Mouse (Mus musculus) cerebral cortex, adult 2 months (tissue): Measurements from ENCODE around the gene Aco1.

Experiments
- WGBS: fragments of 180-500 bp; shearing (Covaris S2); methylation state at CpG from one replicate; pipeline ENCODE4 v1.1.7; 2018; 5-methylcytosine and 5-hydroxymethylcytosine counted together

Gene Aco1

DNA sequence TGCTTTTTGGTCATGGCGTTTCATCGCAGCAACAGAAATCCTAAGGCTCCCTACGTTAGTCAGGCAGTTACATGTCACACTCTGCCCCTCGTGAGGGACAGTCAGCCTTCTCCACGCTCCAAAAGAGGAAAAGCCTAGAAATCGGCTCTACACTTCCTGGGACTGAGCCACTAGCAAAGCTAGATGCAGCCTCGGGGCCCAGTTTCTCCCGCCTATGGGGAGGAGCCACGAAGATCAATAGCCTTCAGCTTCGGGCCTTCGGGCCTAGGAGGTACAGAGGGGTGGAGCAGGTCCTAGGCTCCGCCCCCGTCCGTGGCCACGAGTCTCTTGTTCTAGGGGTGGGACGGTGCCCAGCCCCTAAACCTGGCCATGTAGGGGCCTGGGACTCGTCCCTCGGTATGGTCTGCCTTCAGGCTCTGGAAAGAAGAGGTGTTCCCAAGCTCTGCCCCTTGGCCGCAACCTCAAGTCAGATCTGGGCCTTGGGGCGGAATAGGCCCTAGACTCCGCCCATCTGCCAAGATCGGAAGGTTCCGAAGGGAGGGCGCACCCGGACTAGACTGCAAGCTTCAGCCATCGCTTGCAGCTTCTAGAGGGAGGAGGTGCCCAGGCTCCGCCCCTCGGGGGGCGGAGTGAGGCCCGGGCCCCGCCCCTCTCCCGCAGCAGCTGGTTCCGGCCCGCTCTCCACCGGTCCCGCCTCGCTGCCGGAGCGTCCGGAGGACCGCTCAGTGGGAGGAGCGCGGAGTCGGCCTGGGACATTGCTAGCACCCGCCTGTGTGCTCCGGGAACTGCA is at the start of gene Aco1:
Gene Aco1 (plus strand): TSS at position 339 of the 790 bp plus-strand sequence.
- WGBS: 0% methylated on average over 46 of the region's 46 CpGs

DNA sequence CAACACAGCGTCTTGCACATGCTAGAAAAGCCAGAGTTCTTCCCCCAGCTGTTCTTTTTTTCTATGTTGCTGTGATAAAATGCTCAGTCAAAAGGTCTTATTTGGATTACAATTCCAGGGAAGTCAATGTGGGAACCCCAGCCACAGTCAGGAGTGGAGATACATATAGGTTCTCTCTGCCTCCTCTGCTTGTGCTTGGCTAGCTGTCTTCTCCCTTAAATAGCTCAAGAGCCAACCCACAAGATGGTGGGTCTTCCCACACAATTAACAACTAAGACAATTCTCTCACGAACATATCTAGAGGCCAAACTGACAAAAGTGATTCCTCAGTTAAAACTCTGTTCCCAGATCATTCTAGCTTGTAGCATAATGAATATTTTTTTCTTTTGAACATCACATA is 47.9 kb upstream of the Aco1 start:
- 53% methylated on average over 2 of the region's 2 CpGs for WGBS

DNA sequence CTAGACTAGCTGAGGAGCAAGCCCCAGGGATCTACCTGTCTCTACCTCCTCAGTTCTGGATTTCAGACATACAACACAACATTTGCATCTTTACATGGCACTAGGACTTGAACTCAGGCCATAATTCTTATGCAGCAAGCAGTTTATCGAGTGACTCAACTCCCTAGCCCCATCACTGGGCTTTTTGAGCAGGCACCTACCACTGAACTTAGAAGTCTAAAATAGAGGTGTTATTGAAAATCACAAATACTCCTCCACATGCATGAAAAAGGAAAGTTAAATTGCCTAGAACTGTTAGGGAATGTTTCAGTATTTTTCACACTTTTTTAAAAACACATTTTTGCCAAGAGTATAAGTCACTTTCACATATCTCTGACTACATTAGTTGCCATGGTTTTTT is 39.9 kb upstream of the Aco1 start:
- WGBS: 35% methylated on average over 1 of the region's 1 CpGs

DNA sequence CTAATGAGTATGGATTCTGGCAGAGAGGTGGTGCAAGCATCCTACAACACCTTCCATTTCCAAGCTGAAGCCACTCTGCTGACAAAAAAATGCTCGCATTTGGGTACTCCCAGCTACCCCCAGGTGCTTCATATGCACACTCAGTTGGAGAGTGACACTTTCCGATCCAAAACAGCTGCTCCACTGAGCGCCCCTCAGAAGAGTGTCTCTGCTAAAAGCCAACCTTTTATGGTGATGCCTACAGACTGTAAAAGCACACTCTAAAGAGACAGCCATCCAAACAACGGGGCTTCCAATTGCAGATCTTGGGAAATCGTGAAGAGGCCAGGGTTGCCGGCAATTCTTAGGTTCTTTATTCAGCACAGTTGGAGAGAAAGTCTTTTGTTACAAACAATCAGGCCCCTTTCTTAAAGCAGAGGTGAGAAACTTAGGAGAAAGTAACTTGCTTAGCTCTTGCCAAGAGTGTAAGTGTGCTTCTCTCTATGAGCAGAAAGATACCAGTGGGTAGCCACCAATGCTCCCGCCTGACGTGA is 36.8 kb upstream of the Aco1 start:
- 33% methylated on average over 8 of the region's 8 CpGs for WGBS

DNA sequence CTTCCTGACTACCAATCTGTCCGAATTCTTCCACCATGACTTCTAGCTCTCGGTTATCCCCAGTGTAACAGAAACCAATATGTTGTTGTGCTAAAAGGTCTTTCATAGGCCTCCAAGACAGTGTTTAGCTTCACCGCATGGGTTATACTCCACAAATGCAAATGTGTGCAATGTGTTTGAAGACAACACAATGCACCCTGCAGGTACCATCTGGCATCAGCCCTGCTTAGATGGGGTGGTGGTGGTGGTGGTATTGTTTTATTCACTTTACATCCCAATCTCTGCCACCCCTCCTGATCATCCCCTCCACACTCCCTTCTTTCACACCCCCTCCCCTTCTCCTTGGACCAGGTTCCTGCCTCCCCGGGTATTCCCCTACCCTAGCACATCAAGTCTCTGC is 34.9 kb upstream of the Aco1 start:
- WGBS: 88% methylated on average over 4 of the region's 4 CpGs

DNA sequence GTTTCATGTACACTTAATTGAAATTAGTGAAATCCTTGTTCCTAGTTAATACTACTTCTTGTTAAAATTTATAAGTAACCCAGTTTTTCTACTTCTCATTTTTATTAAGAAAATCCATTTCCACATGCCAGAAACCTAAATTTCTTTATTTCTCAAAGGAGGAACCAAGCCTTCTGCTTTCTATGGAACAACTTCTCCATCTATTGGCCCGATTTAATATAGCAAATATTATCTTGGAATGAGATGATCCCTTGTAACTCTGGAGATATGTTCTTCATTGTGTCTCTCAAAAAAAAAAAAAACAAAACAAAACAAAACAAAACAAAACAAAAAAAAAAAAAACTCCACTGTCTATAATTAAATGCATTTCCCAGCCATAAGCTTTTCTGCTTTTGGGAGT is 29.7 kb upstream of the Aco1 start:
- WGBS: 55% methylated on average over 1 of the region's 1 CpGs

DNA sequence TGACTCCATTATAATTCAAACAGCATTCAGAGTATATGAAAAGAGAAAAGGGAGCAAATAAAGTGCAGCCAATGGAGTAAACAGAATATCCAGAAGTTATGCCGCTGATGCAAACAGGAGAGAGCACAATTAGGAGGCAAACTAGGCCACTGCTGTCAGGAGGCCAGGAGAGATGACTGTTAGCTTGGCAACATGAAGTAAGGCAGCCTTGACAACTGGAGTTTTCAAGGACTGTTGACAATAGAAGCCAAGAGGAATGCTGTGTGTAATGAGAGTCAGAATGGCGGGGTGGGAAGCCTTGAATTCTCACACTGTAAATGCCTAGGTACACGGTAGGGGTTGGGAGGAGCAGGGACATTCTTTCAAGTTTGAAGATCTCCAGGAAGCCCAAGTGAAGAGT is 21.7 kb upstream of the Aco1 start:
- WGBS: 73% methylated on average over 3 of the region's 3 CpGs

DNA sequence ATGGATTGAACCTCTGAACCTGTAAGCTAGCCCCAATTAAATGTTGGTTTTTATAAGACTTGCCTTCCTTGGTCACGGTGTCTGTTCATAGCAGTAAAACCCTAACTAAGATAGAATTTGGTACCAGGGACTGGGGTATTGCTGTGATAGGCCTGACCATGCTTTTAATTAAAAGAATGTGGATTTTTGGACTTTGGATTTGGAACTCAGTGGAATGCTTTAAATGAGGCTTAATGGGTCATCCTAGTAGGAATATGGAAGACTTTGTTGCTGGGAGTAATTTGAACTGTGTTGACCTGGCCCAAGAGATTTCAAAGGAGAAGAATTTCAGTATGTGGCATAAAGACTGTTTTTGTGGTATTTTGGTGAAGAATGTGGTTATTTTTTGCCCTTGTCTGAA is 20.6 kb upstream of the Aco1 start:
- WGBS: 93% methylated on average over 1 of the region's 1 CpGs

DNA sequence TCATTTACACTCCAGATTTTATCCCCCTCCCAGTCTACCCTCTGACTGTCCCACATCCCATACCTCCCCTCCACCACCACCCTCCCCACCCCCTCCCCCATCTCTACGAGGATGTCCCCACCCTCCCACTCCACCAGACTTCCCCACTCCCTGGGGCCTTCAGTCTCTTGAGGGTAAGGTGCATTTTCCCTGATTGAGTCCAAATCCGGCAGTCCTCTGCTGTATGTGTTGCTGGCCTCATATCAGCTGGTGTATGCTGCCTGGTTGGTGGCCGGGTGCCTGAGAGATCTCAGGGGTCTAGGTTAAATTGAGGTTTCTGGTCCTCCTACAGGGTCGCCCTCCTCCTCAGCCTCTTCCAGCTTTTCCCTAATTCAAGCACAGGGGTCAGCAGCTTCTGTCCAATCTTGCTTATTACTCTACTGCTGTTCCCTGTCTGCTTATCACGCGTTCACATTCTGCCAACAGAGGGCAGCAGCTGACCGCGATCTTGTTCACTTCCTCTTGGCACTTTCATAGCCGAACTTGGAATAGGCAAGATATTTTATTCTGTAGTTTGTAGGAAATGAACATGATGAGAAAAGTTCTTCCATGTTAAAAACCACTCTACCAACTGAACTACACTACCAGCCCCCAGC is 8.3 kb upstream of the Aco1 start:
- 13% methylated on average over 9 of the region's 9 CpGs for WGBS

DNA sequence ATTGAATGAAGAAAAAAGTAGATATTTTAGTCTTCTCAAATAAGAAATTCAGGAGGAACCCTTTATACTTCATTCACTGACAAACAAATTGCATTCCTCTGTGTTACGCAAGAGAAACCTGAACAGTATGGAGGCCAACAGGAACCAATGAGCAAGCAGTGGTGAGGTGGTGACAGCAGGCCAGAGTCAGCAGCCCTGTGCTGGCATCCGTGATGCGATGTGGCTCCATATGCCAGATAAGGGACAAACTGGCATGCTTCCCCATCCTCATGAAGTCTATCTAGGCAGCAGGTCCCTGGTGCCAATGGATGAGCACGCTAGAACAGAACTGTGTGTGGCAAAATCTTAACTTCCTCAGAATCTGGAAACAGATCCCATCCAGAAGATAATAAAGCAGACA is 6.4 kb upstream of the Aco1 start:
- 90% methylated on average over 4 of the region's 4 CpGs for WGBS

DNA sequence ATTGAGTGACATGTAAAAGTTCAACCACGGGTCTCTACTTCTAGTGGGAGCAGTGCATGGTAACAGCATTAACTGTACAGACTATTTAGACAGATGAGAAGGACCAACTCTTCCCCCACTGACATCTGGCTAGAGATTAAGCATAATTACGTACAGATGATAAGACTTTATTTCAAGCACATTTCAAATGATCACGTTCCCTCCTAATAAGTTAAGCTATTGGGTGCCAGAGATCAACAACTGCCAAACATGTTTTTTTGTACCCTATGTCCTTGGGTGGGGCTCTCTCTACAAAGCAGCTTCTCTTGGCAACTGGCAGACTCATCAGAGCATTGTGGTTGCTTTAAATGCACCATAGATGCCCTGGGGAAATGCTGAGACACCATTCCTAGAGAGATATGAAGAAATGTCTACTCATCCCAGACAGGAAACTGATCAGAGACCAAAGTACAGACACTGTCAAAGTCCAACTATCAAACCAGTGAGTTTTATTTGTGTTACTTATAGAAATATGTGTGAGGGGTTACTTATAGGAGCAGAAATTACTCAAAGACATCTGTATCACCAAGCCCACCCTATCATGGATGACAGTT is 3.1 kb upstream of the Aco1 start:
- 78% methylated on average over 3 of the region's 3 CpGs for WGBS

DNA sequence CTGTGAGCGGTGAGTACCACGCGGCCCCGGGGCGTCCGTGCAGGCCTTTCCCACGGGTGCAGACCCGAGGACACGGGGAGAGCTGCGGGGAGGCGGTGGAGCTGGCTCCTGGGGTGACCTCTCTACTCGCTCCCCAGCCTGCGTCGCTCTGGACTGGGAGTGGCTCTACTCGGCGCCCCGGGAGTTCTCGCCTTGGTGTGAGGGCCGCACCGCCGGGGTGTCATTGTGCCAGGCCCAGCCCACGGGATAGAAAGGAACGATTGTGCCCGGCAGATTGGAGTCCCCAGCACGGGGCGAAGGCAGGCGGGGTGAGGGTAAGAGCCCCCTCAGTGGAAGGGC is 621 bp downstream of the Aco1 start:
- under 1% methylated on average over 27 of the region's 27 CpGs for WGBS

DNA sequence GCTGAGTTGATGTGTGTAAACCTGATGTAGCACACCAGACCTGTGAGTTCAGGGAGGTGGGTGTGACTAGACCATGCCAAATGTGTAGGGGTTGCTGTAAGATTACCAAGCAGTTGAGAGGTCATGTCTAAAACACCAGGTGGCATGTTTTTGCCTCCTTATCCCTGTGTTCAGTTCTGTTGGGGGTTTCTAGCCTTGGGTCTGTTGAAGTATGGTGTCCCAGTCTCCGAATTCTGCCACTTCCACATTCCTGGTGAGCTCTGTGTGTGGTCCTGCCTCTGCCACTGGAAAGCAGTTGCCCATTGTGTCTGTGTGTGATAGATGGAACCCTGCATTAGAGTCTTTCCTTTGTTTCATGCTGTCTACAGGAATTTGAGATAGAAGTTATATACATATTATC is 1.7 kb downstream of the Aco1 start:
- WGBS: 53% methylated on average over 1 of the region's 1 CpGs

DNA sequence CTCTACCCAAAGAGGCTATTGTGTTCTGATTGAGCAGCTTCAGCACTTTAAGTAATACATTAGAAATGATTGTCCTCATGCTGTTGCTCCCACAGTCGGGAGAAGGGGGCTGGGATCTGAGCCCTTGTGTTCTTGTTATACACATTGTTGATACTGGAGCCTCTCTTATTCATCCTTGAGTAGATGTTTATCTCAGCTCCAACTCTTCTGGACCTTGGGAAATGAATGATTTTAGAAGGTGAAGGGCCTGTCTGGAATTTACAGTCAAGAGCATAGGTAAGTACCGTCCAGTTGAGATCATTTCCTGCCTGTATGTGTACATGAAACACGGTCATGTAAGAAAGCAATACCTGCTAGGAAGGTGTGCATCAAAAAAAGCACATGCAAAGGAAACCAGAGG is 2.1 kb downstream of the Aco1 start:
- 79% methylated on average over 3 of the region's 3 CpGs for WGBS

DNA sequence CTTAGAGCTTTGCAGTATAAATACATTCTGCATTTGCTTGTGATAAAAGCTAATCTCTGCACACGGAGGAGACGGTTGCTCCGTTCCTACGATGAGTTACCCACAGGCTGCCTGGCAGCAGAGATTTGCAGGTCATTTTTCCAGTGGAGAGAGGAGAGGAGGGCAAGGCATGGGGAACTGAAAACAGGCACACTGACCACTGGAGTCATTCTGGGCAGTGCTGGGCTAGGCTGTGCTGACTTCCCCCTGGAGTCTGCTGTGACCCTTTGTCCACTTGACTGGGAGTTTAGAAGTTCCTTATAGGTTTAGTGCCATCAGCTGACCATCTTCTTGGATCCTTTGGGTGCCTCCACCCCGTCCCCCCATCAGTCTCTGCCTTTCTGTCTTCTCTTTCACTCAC is 5.4 kb downstream of the Aco1 start:
- WGBS: 89% methylated on average over 5 of the region's 5 CpGs

DNA sequence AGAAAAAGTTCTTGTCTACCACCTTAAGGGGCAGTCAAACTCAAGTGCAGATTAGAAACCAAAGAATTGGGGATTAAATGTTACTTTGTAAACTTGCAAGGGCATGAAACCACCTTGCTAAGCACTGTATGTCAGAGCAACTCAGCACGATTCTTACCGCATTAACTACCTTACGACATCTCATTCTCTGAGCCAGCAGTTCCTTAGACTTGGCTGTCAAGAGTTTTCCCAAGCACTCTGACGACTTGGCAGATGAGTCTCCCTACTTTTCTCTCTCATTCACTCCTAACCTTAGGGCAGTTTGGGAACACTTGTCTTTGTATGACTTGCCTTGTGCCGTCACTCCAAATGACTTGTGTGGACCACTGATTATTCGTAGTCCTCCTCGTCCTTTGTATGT is 7.2 kb downstream of the Aco1 start:
- 88% methylated on average over 7 of the region's 7 CpGs for WGBS

DNA sequence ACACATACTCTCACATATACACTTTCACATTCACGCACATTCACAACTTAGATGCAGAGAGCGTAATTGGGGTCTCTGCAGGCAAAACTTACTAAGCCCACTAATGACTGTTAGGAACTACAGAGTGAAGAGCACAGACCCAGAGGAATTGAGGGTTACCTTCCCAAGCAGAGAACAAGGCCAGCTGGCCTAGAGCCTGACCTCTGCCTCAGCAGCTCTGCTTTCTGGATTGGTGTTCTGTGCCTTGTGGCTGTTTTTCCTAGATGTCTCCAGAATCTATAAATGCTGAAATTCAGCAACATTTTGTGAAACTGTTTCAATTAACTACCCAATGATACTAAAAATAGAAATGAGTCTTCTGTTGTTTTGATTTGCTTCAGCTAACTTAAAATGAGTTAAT is 9.9 kb downstream of the Aco1 start:
- 96% methylated on average over 2 of the region's 2 CpGs for WGBS

DNA sequence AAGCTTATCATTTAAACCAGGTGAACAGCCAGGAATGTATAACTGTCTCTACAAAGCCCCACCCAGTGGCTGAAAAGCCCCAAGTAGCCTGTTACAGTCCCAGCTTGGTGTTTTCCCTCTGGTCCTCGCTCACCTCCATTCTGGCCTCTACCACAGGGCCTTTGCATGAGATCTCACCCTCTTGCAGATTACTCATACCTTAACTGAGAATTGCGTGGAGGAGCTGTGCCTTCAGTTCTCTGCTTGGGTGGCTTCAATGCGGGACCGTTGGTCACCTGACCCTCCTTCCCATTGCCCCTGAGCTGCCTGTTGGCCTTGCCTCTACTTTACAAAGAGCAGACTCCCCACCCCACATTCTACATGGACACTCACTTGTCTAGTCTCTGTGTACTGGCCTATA is 10.6 kb downstream of the Aco1 start:
- WGBS: 98% methylated on average over 4 of the region's 4 CpGs

DNA sequence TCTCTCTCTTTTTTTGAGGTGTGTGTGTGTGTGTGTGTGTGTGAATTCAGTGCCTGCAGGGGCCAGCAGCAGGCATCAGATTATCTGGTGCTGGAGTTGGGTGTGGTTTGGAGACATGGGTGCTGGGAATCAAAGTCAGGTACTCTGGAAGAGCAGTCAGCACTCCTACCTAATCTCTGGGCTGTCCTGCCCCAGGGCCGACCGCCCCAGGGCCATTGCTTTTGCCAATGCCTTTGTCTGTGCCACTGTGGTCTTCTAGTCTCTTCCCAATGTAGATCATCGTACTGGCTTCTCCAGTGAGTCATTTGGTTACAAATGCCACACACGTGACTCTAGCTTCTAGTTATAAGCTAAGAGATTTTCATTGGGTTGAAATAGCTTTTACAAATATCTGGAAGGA is 11.9 kb downstream of the Aco1 start:
- 84% methylated on average over 4 of the region's 4 CpGs for WGBS

DNA sequence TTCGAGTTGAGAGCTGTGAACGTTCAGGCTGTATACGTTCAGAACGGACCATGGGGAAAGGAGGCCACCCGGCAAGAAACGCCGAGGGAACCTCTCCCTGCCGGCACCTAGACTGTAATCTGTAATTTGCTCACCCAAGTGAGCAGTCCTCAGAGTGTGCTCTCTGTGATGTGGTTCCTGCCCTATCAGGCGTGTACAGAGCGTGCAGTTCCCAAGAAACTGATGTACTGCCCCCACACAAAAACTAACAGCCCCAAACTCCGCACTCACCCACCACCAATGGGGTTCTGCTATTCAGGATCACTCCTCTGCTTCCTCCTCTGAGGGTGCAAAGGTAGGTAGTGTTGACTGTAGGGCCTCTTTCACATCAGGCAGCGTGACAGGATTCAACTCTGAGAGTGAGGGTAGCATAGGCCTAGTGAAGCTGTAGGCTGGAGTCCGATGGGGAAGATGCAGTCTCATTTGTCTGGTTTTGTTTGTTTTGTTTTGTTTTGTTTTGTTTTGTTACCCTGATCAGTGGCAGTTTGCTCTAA is 12.7 kb downstream of the Aco1 start:
- WGBS: 94% methylated on average over 13 of the region's 13 CpGs

DNA sequence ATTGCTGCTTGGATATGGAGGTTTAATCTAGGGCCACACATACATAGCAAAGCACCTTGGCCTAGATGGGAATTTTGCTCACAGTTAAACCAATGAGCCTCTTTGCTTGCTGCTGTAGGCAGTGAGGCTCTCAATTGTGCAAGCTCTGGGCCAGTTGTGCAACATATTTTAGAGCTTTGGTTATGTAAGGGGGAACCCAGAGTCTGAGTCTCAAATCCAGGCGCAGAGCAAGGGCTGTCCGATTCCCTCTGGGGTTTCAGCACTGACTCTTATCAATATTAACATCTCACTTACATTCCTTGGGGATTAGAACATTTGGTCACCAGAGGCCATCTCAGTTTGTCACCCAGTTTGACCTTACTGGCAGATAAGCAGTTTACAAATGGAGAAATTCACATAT is 13.3 kb downstream of the Aco1 start:
- 83% methylated on average over 2 of the region's 2 CpGs for WGBS

DNA sequence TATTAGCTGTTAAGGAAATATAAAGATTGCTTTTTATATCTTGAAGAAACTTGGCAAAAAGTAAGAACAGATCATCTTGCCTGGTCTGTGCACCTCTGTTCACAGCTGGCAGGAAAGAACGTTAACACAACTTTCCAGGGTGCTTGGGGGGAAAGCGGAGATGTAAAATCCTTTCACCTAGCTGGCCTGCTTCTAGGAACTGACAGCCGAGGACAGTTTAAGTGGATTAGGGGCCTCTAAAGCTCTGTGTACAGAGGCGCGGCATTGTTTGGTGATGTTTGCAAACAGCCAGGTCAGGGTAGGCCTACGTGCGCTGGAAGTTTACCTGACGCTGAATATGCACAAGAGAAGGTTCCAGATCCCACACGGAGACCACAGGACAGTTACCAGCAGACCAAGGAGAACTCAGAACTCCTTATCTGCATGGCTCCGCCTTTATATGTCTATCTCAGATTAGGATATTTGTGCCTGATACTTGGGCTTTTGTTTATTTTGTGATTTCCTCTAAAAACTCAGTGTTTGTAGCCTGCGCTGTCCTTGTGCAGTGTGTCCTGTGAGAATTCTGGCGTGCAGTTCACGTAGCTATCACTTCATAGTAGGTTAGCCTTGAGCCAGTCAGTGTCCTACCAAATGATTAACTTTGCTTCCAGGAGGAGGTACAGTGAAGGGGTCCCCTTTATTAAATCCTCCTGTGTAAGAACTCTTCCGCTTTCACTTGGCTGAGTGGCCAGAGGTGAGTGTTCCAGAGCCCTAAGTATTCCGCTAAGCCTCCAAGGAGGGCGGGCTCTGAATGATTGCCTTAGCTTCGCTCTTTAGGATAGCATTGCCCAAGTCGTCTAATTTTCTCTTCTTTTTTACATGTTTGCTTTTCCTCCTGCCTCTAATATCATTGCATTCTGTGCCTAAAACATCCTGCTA is 14.0 kb downstream of the Aco1 start:
- WGBS: 79% methylated on average over 18 of the region's 18 CpGs
